9 mouse cellular contexts compared by ENCODE assay signal in the genomic region with DNA sequence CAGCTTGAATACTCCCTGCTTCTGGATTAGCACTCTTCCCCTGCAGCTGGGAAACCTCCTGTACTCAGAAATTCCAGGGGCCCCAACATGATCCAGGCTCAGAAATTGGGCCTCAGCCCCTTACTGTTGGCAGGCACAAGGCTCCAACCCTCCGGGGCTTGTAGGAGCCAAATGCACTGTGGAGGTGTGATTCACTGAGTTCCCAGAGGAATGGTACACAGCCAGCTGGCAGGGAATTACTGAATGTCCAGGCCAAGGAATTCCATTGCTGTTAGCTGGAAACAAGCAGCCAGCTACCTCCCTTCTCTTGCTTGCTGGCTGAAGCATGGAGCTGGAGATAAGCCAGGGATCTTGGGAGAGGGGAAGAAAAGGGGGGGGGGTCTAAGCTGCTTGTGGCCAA.
DNase-seq lines count a peak whose midpoint lies in the region; ATAC-seq and TF ChIP-seq lines count a peak whose summit lies in the region.
"Had no signal": no experiment of that assay in that cellular context is flagged by ENCODE, and none has a peak within 500 bp of the region (broad histone marks: within the 10 kb centered on the region; RNA-seq: fewer than 3 reads in every experiment).

No protein-coding gene starts in this region.

- no peak for TF ChIP-seq EP300 in heart, postnatal 0 days (IDR thresholded peaks at IDR 0.05; ENCODE audit: low read depth)

- H3K9me3 ChIP-seq in heart, embryonic 10.5 days: no peaks in the 10 kb centered on the region
- no peaks in the 10 kb centered on the region; the same call in 1 of the 2 replicates for H3K9me3 ChIP-seq in heart, postnatal 0 days (replicated peaks; ENCODE audit: control insufficient read depth, low read length)

- TF ChIP-seq CTCF in heart, postnatal 0 days (IDR thresholded peaks at IDR 0.05; ENCODE audit: low read depth): no peak

- no peak overlapping the region for H3K9ac ChIP-seq in heart, postnatal 0 days (replicated peaks; ENCODE audit: low read depth, low read length)

- no peaks in the 10 kb centered on the region for H3K27me3 ChIP-seq in heart, embryonic 10.5 days (ENCODE audit: insufficient read depth, poor library complexity, severe bottlenecking)
- no peaks in the 10 kb centered on the region for H3K27me3 ChIP-seq in heart, postnatal 0 days (ENCODE audit: control insufficient read depth, insufficient read depth, low read length)

- H3K36me3 ChIP-seq in heart, embryonic 10.5 days: no peaks in the 10 kb centered on the region
- no peaks in the 10 kb centered on the region for H3K36me3 ChIP-seq in heart, postnatal 0 days (replicated peaks; ENCODE audit: control insufficient read depth, insufficient read depth, low read length)

- peaks cover 5% of the 10 kb centered on the region; the same call in 1 of the 2 replicates for H3K4me1 ChIP-seq in heart, embryonic 10.5 days
- H3K4me1 ChIP-seq in heart, postnatal 0 days (ENCODE audit: control insufficient read depth, insufficient read depth): peaks cover 10% of the 10 kb centered on the region

- no peak overlapping the region for H3K4me3 ChIP-seq in heart, embryonic 10.5 days
- no peak overlapping the region for H3K4me3 ChIP-seq in heart, postnatal 0 days (ENCODE audit: low read depth, low read length)
- H3K4me3 ChIP-seq: erythroblast, embryonic 14.5 days had no signal

- H3K27ac ChIP-seq in heart, embryonic 10.5 days: no peak overlapping the region
- H3K27ac ChIP-seq in heart, postnatal 0 days (ENCODE audit: low read depth): peak overlapping the region; percentile 53

- WGBS in heart, embryonic 10.5 days: 40% methylated on average over 1 of the region's 1 CpGs
- 12% methylated on average over 1 of the region's 1 CpGs for WGBS in heart, postnatal 0 days

- ATAC-seq in heart, postnatal 0 days (ENCODE audit: insufficient read depth, low read depth): peak; percentile 91
- no peak for ATAC-seq in granulocyte monocyte progenitor cell, adult 5-6 weeks (replicated peaks; ENCODE audit: poor library complexity, severe bottlenecking)

- H3K4me2 ChIP-seq in heart, postnatal 0 days (ENCODE audit: low read depth, low read length): no peak overlapping the region

- peak; percentile 99 for DNase-seq in heart, adult 11 months
- no peak for DNase-seq in heart, embryonic 10.5 days (ENCODE audit: low spot score)
- DNase-seq in fibroblast of lung, adult 2 months (ENCODE audit: low read depth): peak; percentile 99
- peak; percentile 84 for DNase-seq in heart, postnatal 0 days (ENCODE audit: low spot score)
- peak; percentile 45 to 81 for DNase-seq in layer of hippocampus, adult 18-20 months (ENCODE audit: low spot score in 2 of 2)
- DNase-seq in lung, postnatal 25 days (ENCODE audit: low spot score): peak; percentile 72
- DNase-seq in telencephalon, adult 2 months (ENCODE audit: low read depth, low spot score): peak; percentile 24
